Mouse (Mus musculus) CH12.LX (cell line): ENCODE measurements around the gene Cabp1.

ENCODE experiments used
- BHLHE40 ChIP-seq: IDR thresholded peaks from 2 replicates; pipeline ENCODE4 v1.6.1; 2011; ENCODE audit warnings: mild to moderate bottlenecking, low read depth, low read length, improper control_type of control experiment
- MAFK ChIP-seq: IDR thresholded peaks from 2 replicates; pipeline ENCODE4 v1.6.1; 2011; ENCODE audit warnings: low read length, improper control_type of control experiment; ENCODE audit not compliant: insufficient replicate concordance
- POLR2A ChIP-seq: IDR thresholded peaks from 2 replicates; pipeline ENCODE4 v1.6.1; 2011; ENCODE audit warnings: low read depth, mild to moderate bottlenecking, improper control_type of control experiment, low read length
- RCOR1 ChIP-seq: conservative IDR thresholded peaks from 2 replicates; pipeline ENCODE4 v1.6.1; 2012; ENCODE audit warnings: low read depth, mild to moderate bottlenecking, inconsistent platforms, low read length, improper control_type of control experiment
- SMC3 ChIP-seq: IDR thresholded peaks from 2 replicates; pipeline ENCODE4 v1.6.1; 2011; ENCODE audit warnings: low read depth, low read length, improper control_type of control experiment

- TF ChIP-seq MAFK (no peak), POLR2A (no peak), BHLHE40 (no peak), RCOR1 (no peak), SMC3 (no peak)
Measured at GRCm38 (mm10) chr5:115156401-115156800, 37.8 kb downstream of the Cabp1 start.
